Mouse (Mus musculus) splenic B cell, adult 2 months (primary cell): ENCODE data around the gene Ssh1.

Experiments used
- DNase-seq: peaks from one replicate; pipeline ENCODE4 v3.0.0-alpha.2; 2011; ENCODE audit warnings: low read depth, low spot score
- H3K27me3 ChIP-seq: 2 replicates; pipeline ENCODE4 v1.6.1; 2012; ENCODE audit warnings: mild to moderate bottlenecking, low read length, moderate library complexity, mixed read lengths; ENCODE audit not compliant: control insufficient read depth, poor library complexity, insufficient read depth, severe bottlenecking
- H3K36me3 ChIP-seq: 2 replicates; pipeline ENCODE4 v1.6.1; 2012; ENCODE audit warnings: mild to moderate bottlenecking, low read length, moderate library complexity, mixed read lengths; ENCODE audit not compliant: control insufficient read depth, poor library complexity, insufficient read depth, severe bottlenecking

Gene Ssh1

GRCm38 (mm10) chr5:113943328-113943727 lies 50.4 kb downstream of the Ssh1 start:
- Histone ChIP-seq H3K36me3 (peaks cover 12% of the 10 kb centered on the region), H3K27me3 (no peaks in the 10 kb centered on the region)
- DNase-seq = no peak

DNA sequence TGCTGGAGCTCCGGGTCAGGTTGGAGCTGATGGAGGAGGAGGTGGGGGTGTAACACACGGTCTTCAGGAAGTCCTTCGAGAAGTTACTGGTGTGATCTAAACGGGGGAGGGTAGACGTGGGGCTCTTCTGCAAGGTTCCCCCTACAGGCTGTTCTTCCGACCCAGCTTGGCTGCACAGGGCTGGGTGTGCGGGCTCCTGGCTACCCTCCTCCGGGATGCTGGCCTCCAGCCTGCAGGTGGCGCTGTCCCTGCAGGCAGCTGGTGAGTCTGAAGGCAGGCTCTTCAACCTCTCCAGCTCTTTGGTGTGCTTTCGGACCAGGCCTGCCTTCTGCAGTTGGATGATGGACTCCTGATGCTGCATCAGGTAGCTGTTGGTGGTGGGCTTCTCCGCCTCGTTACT lies 51.1 kb downstream of the Ssh1 start:
- peak; percentile 50 for DNase-seq
- Histone ChIP-seq H3K36me3 (peaks cover 12% of the 10 kb centered on the region), H3K27me3 (no peaks in the 10 kb centered on the region)

- no peak for DNase-seq
- H3K27me3 ChIP-seq = no peaks in the 10 kb centered on the region
- H3K36me3 ChIP-seq = peaks cover 7% of the 10 kb centered on the region
These were observed 54.3 kb downstream of the Ssh1 start for GRCm38 (mm10) chr5:113939263-113939900.

DNA sequence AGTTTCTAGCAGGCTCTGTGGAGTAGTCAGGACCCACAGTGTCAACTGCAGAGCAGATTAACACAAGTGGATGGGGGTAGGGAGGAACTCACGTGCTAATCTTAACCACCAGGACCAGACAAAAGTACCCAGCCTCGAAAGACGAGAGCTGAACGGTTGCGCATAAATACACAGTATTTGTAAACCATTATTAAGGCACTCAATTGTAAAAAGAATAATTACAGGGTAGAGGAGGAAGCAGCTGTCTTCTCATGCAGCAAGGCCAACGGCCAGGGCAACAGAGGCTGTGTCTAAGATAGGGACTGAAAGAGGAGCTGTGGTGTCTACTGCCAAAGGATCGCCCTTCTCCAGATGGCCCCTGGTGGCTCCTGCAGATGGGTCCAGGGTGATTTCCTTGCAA lies 56.0 kb downstream of the Ssh1 start:
- no peak for DNase-seq
- peaks cover 5% of the 10 kb centered on the region for H3K36me3 ChIP-seq
- H3K27me3 ChIP-seq = no peaks in the 10 kb centered on the region

- DNase-seq = no peak
- Histone ChIP-seq H3K36me3 (no peaks in the 10 kb centered on the region), H3K27me3 (no peaks in the 10 kb centered on the region)
These were observed 59.8 kb downstream of the Ssh1 start for GRCm38 (mm10) chr5:113933889-113934288.

- Histone ChIP-seq H3K36me3 (no peaks in the 10 kb centered on the region), H3K27me3 (no peaks in the 10 kb centered on the region)
- peak; percentile 14 for DNase-seq
These were observed 60.2 kb downstream of the Ssh1 start for GRCm38 (mm10) chr5:113933480-113933879.

DNA sequence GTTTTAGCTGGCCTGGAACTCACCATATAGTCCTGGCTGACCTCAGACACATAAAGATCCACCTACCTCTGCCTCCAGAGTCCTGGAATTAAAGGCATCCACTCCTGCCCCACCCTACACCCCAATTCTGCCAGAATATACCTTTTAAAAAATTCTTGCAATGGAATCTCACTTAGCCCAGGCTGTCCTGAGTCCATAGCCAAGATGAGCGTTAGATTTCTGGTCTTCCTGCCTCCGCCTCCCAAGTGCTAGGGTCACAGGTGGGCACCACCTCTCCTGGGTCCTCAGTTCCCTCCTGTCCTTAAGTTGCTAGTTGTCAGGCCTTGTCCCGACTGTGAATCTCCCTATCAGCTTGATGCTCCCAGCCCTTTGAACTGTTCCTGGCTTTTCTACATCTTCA lies 61.4 kb downstream of the Ssh1 start:
- Histone ChIP-seq H3K36me3 (no peaks in the 10 kb centered on the region), H3K27me3 (no peaks in the 10 kb centered on the region)
- no peak for DNase-seq

DNA sequence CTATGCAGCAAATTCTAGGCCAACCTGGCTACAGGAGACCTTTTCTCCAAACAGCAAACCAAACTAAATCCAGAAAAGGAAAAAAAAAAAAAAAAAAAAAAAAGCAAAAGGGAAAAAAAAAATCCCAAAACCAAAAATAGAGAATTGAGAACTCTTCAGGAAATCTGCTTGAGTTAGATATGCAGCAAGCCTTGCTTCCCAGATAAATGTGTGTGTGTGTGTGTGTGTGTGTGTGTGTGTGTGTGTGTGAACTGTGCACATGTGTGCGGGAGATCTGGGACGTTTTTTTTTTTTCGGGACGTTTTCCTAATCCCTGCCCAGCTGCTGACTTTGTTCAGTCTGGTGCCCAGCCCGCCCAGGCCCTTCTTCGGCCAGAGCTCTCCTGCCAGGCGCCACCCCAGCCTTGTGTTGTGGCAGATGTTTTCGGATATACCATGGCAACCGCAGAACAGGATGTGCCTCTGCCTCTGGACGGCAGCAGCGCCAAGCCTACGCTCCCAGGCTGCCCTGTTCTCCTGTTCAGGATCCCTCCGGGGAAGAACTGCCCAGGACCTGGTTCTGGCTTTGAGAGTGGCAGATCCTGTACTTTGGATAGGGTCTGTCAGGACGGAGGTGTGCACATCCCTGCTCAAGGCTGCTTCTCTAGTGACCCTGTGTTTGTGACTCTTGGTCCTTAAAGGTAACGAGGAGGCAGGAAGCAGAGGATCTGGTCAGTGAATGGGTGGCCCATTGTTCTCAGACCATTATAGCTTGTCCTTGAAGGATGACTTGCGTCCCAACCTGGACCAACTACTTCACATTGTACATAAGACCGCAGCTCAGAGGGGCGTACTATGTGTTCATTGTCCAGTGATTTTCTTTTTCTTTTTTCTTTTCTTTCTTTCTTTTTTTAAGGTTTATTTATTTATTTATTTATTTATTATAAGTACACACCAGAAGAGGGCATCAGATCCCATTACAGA lies 62.8 kb downstream of the Ssh1 start:
- Histone ChIP-seq H3K27me3 (no peaks in the 10 kb centered on the region), H3K36me3 (no peaks in the 10 kb centered on the region)
- DNase-seq = no peak

GRCm38 (mm10) chr5:113929950-113930647 lies 63.6 kb downstream of the Ssh1 start:
- H3K27me3 ChIP-seq = no peaks in the 10 kb centered on the region
- no peak for DNase-seq
- H3K36me3 ChIP-seq = no peaks in the 10 kb centered on the region

GRCm38 (mm10) chr5:113929526-113929925 lies 64.2 kb downstream of the Ssh1 start:
- Histone ChIP-seq H3K36me3 (no peaks in the 10 kb centered on the region), H3K27me3 (no peaks in the 10 kb centered on the region)

DNA sequence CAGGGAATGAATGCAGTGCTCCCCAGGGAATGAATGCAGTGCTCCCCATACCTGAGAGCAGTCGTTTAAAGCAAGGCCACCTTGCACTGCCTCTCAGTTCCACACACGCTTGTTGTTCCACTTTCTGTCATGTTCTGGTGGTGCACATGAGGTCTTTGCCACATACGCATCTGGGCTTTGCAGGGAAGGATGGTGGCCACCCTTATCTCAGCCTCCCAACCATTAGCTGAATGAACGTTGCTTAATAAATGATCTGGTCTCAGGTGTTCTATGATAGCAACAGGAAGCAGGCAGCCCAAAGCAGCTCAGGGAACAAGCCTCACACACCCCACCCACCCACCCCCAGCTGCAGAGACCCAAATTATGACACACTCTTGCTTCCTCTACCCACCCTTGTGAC lies 69.1 kb downstream of the Ssh1 start:
- DNase-seq = no peak
- Histone ChIP-seq H3K27me3 (no peaks in the 10 kb centered on the region), H3K36me3 (no peaks in the 10 kb centered on the region)

More at GRCm38 (mm10) chr5:113929526-113929925, 64.2 kb downstream of the Ssh1 start:
- DNase-seq = no peak

DNA sequence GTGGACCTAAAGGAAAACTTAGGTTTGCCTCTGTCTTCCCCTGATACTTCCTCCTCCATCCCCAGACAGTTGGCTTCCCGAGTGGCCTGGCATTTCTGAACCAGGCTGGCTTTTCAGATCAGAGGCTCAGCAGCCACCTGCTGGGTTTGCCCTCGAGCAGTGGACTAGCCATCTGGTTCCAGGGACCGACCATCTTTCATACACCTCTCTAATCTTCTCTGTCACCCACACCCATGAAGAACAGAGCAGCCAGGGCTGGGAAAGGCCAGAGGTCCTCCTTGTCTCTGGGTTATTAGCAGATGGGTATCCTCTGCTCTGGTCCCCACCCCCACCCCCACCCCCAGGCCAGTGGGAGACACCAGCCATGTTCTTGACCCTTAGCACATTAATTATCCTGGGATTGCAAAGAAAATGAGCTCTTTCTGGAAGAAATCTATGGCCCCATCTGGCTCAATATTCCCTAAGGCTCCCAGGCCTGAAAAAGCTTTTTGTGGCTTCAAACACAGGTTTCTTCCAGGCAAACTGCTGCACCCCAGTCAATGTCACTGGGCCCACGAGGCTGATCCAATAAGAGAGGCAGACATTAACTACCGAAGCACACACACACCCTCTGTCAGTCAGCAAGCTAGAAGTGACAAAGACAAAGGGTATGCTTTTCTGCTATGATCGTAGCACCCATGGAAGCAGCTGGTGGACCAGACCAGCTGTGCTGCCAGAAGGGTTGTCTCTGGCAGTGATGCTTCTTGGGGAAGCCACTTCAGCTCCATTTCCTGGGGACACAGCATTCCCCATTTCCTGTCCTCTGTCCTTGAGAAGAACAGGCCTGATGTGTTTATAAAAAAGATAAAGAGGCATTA lies 72.2 kb downstream of the Ssh1 start:
- no peaks in the 10 kb centered on the region for H3K36me3 ChIP-seq
- DNase-seq = no peak
- no peaks in the 10 kb centered on the region for H3K27me3 ChIP-seq

GRCm38 (mm10) chr5:113919060-113919459 lies 74.6 kb downstream of the Ssh1 start:
- no peak for DNase-seq
- Histone ChIP-seq H3K36me3 (no peaks in the 10 kb centered on the region), H3K27me3 (no peaks in the 10 kb centered on the region)

- Histone ChIP-seq H3K36me3 (no peaks in the 10 kb centered on the region), H3K27me3 (no peaks in the 10 kb centered on the region)
- DNase-seq = peak; percentile 35
These were observed 75.0 kb downstream of the Ssh1 start for GRCm38 (mm10) chr5:113918654-113919053.
